Mouse (Mus musculus): Measurements from ENCODE around the gene Pth2.
"Not testable (repeated sequence)": the region's sequence is repeated elsewhere in the genome, so short reads cannot be mapped to it uniquely, and the experiment has no call there.

Pth2 gene

DNA sequence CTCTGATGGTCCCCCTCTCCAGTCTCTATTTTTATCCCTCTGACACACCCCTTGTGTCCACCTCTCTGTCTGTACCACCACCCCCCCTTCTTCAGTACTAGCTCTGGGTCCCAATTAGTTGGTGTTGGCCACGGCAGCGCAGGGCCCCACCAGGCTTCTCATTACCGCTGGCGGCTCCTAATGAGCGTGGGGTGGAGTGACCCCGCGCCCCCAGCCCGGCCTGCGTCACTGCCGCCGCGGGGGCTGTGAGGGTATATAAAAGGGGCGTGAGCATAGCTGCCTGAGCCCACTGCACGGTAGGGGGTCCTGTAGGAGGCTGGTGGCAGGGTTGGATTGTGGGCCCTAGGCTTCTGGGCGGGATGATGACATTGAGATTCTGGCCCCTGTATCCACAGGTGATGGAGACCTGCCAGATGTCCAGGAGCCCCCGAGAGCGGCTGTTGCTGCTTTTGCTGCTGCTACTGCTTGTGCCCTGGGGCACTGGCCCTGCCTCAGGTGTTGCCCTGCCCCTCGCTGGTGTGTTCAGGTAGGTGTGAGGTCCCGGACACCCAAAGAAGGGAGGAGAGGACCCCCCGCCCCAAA, at the start of gene Pth2:
Gene Pth2 (plus strand): TSS at position 100 of the 582 bp plus-strand sequence.
- no peak for DNase-seq (ENCODE audit: low spot score in 2 of 2)

- no peak for DNase-seq (ENCODE audit: low spot score in 2 of 2)
Observed at GRCm38 (mm10) chr7:45131850-45132249, 48.9 kb upstream of the Pth2 start.

GRCm38 (mm10) chr7:45133446-45134159, 47.2 kb upstream of the Pth2 start:
- no peak for DNase-seq (ENCODE audit: low spot score in 2 of 2)

GRCm38 (mm10) chr7:45134544-45135026, 46.2 kb upstream of the Pth2 start:
- DNase-seq (ENCODE audit: low spot score in 2 of 2) = no peak

DNA sequence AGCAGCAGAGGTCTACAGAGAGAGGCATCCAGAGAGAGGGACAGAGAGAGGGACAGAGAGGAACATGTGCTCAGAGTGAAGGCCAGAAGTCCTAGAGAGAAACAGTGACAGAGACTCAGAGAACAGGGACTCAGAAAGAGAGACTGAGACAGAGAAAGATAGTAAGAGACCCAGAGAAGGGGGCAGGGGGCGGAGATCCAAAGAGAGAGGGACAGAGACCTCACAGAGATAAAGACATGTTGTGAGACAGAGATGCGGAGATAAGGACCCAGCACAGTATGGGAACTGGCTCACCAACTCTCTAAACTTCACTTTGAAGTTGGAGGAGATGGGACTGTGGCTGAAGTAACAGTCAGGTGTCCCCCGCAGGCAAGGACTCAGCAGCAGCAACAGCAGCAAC, 45.4 kb upstream of the Pth2 start:
- DNase-seq (ENCODE audit: low spot score in 2 of 2) = no peak

- peak; percentile 87 to 94 for DNase-seq (ENCODE audit: low spot score in 2 of 2)
Observed at GRCm38 (mm10) chr7:45135993-45136567, 44.7 kb upstream of the Pth2 start, which contains the start of the genes Gm45713 and Flt3l. Gene Gm45713, minus strand, starts transcription at chr7:45136231. Gene Flt3l, minus strand, starts transcription at chr7:45136432.

GRCm38 (mm10) chr7:45137171-45138006, 43.4 kb upstream of the Pth2 start:
- DNase-seq (ENCODE audit: low spot score in 2 of 2) = no peak

- no peak for DNase-seq (ENCODE audit: low spot score in 2 of 2)
Observed at GRCm38 (mm10) chr7:45138403-45138802, 42.4 kb upstream of the Pth2 start.

DNA sequence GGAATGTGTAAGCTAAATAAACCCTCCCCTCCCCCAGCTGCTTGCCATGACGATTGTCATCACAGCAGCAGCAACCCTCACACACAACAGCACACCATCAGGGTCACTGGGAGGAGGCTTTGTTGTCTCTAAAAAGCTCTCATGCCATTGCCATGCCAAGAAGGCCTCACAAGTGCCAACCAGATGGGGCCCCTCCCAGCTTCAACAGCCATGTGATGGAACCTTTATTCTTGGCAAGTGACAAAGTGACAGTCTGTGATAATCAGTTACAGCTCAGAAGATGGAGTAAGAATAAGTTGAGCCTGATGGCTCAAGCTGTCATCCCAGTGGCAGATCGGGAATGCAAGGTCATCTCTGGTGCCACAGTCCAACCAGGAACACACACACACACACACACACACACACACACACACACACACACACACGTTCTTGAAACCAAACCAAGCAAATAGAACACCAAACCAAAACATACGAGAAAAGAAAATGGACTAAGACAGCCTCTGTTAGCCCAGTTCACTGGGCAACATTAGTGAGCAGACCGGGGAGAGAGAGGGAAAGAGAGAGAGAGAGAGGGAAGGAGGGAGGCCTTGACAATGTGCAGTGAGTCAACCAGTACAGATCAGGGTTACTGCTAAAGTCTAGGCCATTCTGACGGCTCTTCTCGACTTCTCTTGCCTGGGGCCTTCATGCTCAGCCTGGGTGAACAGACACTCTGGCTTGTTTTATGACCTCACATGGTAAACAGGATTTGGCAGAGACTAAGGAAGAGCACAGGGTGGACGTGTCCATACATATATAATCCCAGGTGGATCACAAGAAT, 40.7 kb upstream of the Pth2 start:
- DNase-seq (ENCODE audit: low spot score in 2 of 2) = no peak

- no peak for DNase-seq (ENCODE audit: low spot score in 2 of 2)
Observed at GRCm38 (mm10) chr7:45141319-45141718, 39.5 kb upstream of the Pth2 start.

- DNase-seq (ENCODE audit: low spot score in 2 of 2) = no peak
Observed at GRCm38 (mm10) chr7:45141914-45142313, 38.9 kb upstream of the Pth2 start.

DNA sequence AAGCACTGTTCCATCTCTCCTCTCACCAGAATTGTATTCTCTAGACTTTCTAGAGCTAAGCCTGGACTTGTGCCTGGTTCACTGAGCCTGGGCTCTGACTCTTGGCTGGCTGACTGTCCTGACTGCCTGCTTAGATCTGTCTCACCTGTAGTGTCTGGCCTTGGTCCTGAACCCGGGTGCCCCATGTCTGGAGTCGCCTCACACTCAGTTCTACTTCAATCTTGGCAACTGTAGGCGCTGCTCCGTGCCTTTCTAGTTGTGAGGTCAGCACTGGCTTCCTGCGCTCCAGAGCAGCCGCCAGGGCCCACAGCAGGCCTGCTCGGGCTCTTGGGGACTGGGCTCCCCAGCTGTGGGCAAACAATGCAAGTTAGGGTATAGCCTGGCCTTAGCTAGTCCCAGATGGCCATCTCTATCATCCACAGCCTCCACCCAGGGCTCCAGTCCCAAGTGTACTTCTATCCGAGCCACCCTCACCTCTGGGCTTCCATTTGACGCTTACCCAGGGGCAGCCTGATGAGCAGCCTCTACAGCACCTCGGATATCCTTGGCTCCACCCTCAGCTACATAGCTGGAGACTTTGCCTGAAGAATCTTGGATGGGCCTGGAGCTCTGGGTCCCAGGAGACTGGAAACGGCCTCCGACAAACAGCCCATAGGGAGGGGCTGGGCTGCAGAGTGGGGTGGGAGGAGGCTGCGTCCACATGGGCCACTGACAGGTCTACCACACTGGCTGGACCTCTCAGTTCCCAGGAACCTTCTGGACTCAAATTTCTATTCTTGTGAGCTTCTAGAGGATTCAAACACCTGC, 36.2 kb upstream of the Pth2 start:
- no peak for DNase-seq (ENCODE audit: low spot score in 2 of 2)

- no peak for DNase-seq (ENCODE audit: low spot score in 2 of 2)
Observed at GRCm38 (mm10) chr7:45145460-45145859, 35.3 kb upstream of the Pth2 start.

- no peak for DNase-seq (ENCODE audit: low spot score in 2 of 2)
Observed at GRCm38 (mm10) chr7:45147267-45147666, 33.5 kb upstream of the Pth2 start.

DNA sequence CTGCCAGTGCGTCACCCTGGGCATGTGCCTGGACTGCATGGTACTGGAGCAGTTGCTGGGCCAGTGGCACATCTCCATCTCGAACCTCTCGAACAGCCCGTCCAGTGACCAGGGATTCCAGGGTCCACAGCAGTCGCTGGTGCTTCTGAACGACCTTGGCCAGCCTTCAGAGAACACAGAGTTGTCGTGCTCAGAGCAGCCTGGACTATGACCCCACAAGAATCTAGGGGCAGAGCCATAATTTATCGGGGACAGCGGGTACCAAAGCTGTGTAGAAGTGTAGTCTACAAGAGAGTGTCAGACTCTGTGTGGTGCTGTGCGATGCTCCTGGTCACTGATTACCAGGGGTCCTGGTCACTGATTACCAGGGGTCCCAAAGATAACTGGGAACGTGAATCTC, 32.9 kb upstream of the Pth2 start:
- no peak for DNase-seq (ENCODE audit: low spot score in 2 of 2)

DNA sequence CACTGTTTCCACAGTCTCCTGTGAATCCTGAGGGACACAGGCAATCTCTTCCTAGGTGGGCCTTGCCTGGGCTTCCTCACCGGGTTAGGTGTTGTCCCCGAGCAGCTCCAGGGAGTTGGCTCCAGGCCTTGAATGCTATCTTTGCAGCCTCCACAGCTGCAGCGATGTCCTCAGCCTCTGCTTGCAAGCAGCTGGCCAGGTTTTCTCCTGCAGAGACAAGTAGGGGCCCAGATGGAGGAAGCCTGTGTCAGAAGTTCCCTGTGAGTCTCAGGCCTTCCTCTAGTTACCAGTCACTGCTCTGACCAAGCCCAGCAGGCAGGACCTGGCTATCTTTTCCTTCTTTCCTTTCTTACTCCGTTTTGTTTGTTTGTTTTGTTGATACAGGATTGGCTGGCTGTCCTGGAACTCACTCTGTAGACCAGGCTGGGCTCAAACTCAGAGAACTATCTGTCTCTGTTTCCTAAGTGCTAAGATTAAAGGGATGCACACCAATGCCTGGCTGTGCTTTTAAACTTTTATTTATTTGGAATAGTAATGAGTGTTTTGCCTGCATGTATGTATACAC, 32.2 kb upstream of the Pth2 start:
- no peak for DNase-seq (ENCODE audit: low spot score in 2 of 2)

- no peak for DNase-seq (ENCODE audit: low spot score in 2 of 2)
Observed at GRCm38 (mm10) chr7:45149545-45149944, 31.2 kb upstream of the Pth2 start.

DNA sequence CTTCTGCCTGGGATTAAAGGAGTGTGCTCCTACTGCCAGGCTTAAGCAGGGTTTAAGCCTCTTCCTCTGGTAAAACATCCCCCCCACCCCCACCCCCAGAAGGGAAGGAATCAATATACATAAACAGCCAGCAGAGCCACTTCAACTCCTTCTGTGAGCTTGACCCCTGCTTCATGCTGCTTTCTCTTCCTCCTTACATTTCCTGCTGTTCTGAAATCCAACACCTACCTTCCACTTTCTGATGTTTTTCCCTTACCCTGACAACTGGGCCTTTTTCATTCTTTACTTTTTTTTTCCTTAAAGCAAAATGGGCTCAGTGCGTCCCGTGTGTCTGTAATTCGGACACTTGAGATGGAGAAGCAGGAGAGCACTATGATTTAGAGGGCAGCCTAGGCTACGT, 30.5 kb upstream of the Pth2 start:
- no peak for DNase-seq (ENCODE audit: low spot score in 2 of 2)

DNA sequence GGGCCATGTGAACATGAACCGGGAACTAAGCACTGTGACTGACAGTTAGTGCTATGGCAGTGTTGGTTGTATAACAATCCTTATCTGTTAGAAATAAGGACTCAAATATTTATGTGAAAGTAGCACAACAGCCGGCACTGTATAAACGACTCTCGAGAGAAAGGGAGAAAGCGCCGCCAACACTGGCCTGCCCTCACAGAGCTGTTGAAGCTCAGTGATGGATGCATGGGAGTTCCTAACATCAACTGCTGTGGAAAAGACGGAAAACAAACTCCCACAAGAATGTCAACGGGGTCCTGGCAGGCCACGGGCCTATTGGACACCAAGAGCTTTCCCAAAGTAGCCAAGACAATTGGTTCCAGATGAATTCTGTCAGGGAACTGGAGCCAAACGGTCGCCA, 29.5 kb upstream of the Pth2 start:
- DNase-seq (ENCODE audit: low spot score in 2 of 2) = no peak

GRCm38 (mm10) chr7:45153052-45153451, 27.7 kb upstream of the Pth2 start:
- DNase-seq (ENCODE audit: low spot score in 2 of 2) = not testable (repeated sequence)

All from urinary bladder, postnatal 4 days (tissue).